Mouse (Mus musculus) hindbrain, embryonic 13.5 days (tissue): ENCODE data around the gene Ckb. TPM values are rescaled to one million over a fixed set of nuclear protein-coding genes. Genes with fewer than 3 reads are reported as not detected.
A peak's percentile ranks its signal among the peaks of the same experiment; 100 is the strongest.
"Not testable (repeated sequence)": the region's sequence is repeated elsewhere in the genome, so short reads cannot be mapped to it uniquely, and the experiment has no call there.

ENCODE experiments used
- ATAC-seq: fragments of 200-750 bp; cut with Nextera tagmentation; 2 replicates; pipeline ENCODE4 v1.8.0; 2017; ENCODE audit warnings: moderate TSS enrichment; ENCODE audit not compliant: low FRiP score
- H3K27ac ChIP-seq: fragments of 300-500 bp; sonication (generic); 2 replicates; pipeline ENCODE4 v1.5.1; 2015; ENCODE audit warnings: inconsistent platforms, mild to moderate bottlenecking, moderate library complexity
- H3K27me3 ChIP-seq: fragments of 300-500 bp; sonication (generic); 2 replicates; pipeline ENCODE4 v1.6.1; 2015; ENCODE audit warnings: mild to moderate bottlenecking, inconsistent platforms
- H3K36me3 ChIP-seq: fragments of 300-500 bp; sonication (generic); 2 replicates; pipeline ENCODE4 v1.6.1; 2015; ENCODE audit warnings: mild to moderate bottlenecking, inconsistent platforms
- H3K4me1 ChIP-seq: fragments of 300-500 bp; sonication (generic); replicated peaks from 2 replicates; pipeline ENCODE4 v1.6.1; 2015; ENCODE audit warnings: inconsistent platforms
- H3K4me2 ChIP-seq: fragments of 300-500 bp; sonication (generic); 2 replicates; pipeline ENCODE4 v1.6.1; 2015; ENCODE audit warnings: inconsistent platforms, mild to moderate bottlenecking, moderate library complexity
- H3K4me3 ChIP-seq: fragments of 300-500 bp; sonication (generic); 2 replicates; pipeline ENCODE4 v1.5.1; 2015; ENCODE audit warnings: mild to moderate bottlenecking, inconsistent platforms
- H3K9ac ChIP-seq: fragments of 300-500 bp; sonication (generic); 2 replicates; pipeline ENCODE4 v1.6.1; 2015; ENCODE audit warnings: mild to moderate bottlenecking, inconsistent platforms
- H3K9me3 ChIP-seq: fragments of 300-500 bp; sonication (generic); 2 replicates; pipeline ENCODE4 v1.6.1; 2016; ENCODE audit warnings: inconsistent platforms
- WGBS: fragments of 180-500 bp; shearing (Covaris S2); methylation state at CpG from one replicate; pipeline ENCODE4 v1.1.7; 2015; 5-methylcytosine and 5-hydroxymethylcytosine counted together
- polyA plus RNA-seq: library from polyadenylated mRNA; unstranded; fragments of >200 nt; fragmentation: Nextera tagmentation; extraction: Ambion mirVana; gene quantifications from 2 replicates; pipeline ENCODE4 v1.2.1, GENCODE M21; 2015

Gene Ckb
- polyA plus RNA-seq, 1 experiment from 2014 or later, result 1,703 TPM

GRCm38 (mm10) chr12:111664144-111664634, 7.9 kb downstream of the Ckb start:
- peaks cover 51% of the 10 kb centered on the region for H3K36me3 ChIP-seq
- no peaks in the 10 kb centered on the region for H3K27me3 ChIP-seq
- no peak for ATAC-seq
- no peak overlapping the region for H3K4me3 ChIP-seq
- 58% methylated on average over 6 of the region's 6 CpGs for WGBS
- no peaks in the 10 kb centered on the region for H3K9me3 ChIP-seq
- no peak overlapping the region for H3K9ac ChIP-seq
- peaks cover 19% of the 10 kb centered on the region for H3K4me1 ChIP-seq
- no peak overlapping the region for H3K4me2 ChIP-seq
- H3K27ac ChIP-seq, result peak overlapping the region; percentile 25; the same call in 1 of the 2 replicates

- Histone ChIP-seq H3K36me3 (peaks cover 58% of the 10 kb centered on the region), H3K9me3 (no peaks in the 10 kb centered on the region), H3K27me3 (no peaks in the 10 kb centered on the region), H3K4me1 (peaks cover 12% of the 10 kb centered on the region), H3K27ac (peak overlapping the region; percentile 25), H3K4me2 (no peak overlapping the region), H3K9ac (no peak overlapping the region), H3K4me3 (no peak overlapping the region)
- ATAC-seq, result no peak
- WGBS, result 80% methylated on average over 17 of the region's 17 CpGs
These were observed 8.7 kb downstream of the Ckb start for GRCm38 (mm10) chr12:111663228-111664143.

- not testable (repeated sequence) for H3K9ac ChIP-seq, H3K9me3 ChIP-seq, H3K4me2 ChIP-seq, H3K4me1 ChIP-seq, H3K27me3 ChIP-seq, ATAC-seq, H3K27ac ChIP-seq, H3K4me3 ChIP-seq
- WGBS, result 96% methylated on average over 11 of the region's 11 CpGs
- peaks cover 61% of the 10 kb centered on the region for H3K36me3 ChIP-seq
These were observed 10.6 kb downstream of the Ckb start for GRCm38 (mm10) chr12:111661554-111661953.

DNA sequence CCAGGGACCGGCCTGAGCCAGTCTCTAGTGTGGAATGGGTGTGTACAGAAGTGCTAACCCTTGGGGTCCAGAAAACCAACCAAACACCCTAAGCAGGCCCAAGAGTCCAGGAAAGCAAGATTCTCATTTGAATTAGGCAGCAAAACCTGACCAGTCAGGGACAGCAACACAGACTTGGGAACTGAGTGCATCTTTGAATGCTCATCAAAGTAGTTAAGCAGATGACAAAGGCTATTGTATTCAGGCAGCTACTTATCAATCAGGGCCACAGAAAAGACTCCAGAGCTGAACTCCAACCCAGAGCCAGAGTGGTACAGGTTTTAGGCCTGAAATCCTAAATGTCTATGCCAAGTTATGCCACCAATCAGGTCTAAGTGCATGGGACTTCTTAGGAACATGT, 11.5 kb downstream of the Ckb start:
- Histone ChIP-seq H3K36me3 (peaks cover 69% of the 10 kb centered on the region), H3K4me3 (no peak overlapping the region)
- WGBS, result 82% methylated on average over 1 of the region's 1 CpGs

DNA sequence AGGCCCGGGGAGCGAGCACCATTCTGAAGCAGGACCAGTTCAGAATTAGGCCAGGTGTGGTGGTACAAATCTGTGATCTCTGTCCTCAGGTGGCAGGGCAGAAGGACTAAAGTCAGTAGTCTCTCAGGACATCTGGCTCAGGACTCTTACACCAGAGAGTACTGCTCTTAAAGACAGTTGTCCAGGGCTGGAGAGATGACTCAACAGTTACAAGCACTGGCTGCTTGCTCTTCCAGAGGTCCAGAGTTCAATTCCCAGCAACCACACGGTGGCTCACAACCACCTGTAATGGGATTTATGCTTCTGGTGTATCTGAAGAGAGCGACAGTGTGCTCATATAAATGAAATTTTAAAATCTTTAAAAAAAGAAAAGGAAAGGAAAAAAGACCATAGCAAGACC, 12.8 kb downstream of the Ckb start:
- Histone ChIP-seq H3K4me3 (no peak overlapping the region), H3K4me1 (peaks cover 5% of the 10 kb centered on the region), H3K27me3 (no peaks in the 10 kb centered on the region), H3K9ac (no peak overlapping the region), H3K27ac (no peak overlapping the region), H3K4me2 (no peak overlapping the region), H3K36me3 (peaks cover 76% of the 10 kb centered on the region), H3K9me3 (no peaks in the 10 kb centered on the region)
- WGBS, result 98% methylated on average over 4 of the region's 4 CpGs
- ATAC-seq, result no peak

More for the DNA sequence above, 11.5 kb downstream of the Ckb start:
- H3K27me3 ChIP-seq, result no peaks in the 10 kb centered on the region
- no peak for ATAC-seq
- no peaks in the 10 kb centered on the region for H3K9me3 ChIP-seq
- peaks cover 5% of the 10 kb centered on the region for H3K4me1 ChIP-seq
- 0 out of 2 replicates have a peak overlapping the region, but pooled peaks have one; percentile 12 for H3K27ac ChIP-seq
- no peak overlapping the region for H3K4me2 ChIP-seq
- no peak overlapping the region for H3K9ac ChIP-seq

DNA sequence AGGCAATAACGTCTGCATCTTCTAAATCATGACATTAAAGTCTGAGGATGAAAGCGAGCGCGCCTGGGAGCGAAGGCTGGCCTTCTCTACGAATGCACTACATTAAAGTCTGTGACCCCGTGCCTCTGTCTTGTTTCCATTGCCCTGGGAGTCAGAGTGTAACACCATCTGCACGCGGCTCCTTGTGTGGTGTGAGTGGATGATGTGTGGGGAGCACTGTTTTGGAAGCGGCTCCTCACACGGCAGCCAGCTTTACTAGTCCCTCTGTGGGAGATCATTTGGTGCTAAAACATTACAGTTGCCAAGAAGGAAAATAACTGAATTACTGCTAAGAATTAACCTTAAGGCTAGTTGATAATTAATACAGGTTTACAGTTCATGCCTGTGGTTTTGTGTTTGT, 16.4 kb downstream of the Ckb start:
- no peak overlapping the region for H3K27ac ChIP-seq
- no peak overlapping the region for H3K4me3 ChIP-seq
- WGBS, result 93% methylated on average over 11 of the region's 11 CpGs
- no peaks in the 10 kb centered on the region for H3K9me3 ChIP-seq
- no peak for ATAC-seq
- no peak overlapping the region for H3K9ac ChIP-seq
- peaks cover 4% of the 10 kb centered on the region; the same call in 1 of the 2 replicates for H3K4me1 ChIP-seq
- H3K4me2 ChIP-seq, result no peak overlapping the region
- peaks cover 81% of the 10 kb centered on the region for H3K36me3 ChIP-seq
- no peaks in the 10 kb centered on the region for H3K27me3 ChIP-seq

- H3K4me3 ChIP-seq, result no peak overlapping the region
- ATAC-seq, result no peak
- 28% methylated on average over 3 of the region's 3 CpGs for WGBS
- peaks cover 81% of the 10 kb centered on the region for H3K36me3 ChIP-seq
- H3K4me1 ChIP-seq, result peaks cover 5% of the 10 kb centered on the region; the same call in 1 of the 2 replicates
- peak overlapping the region; percentile 29; the same call in 1 of the 2 replicates for H3K9ac ChIP-seq
- H3K27me3 ChIP-seq, result no peaks in the 10 kb centered on the region
- H3K4me2 ChIP-seq, result no peak overlapping the region
- H3K27ac ChIP-seq, result no peak overlapping the region
- H3K9me3 ChIP-seq, result no peaks in the 10 kb centered on the region
These were observed 18.7 kb downstream of the Ckb start for GRCm38 (mm10) chr12:111653434-111653833.

- ATAC-seq, result no peak
These were observed 19.2 kb downstream of the Ckb start for GRCm38 (mm10) chr12:111652953-111653352.

DNA sequence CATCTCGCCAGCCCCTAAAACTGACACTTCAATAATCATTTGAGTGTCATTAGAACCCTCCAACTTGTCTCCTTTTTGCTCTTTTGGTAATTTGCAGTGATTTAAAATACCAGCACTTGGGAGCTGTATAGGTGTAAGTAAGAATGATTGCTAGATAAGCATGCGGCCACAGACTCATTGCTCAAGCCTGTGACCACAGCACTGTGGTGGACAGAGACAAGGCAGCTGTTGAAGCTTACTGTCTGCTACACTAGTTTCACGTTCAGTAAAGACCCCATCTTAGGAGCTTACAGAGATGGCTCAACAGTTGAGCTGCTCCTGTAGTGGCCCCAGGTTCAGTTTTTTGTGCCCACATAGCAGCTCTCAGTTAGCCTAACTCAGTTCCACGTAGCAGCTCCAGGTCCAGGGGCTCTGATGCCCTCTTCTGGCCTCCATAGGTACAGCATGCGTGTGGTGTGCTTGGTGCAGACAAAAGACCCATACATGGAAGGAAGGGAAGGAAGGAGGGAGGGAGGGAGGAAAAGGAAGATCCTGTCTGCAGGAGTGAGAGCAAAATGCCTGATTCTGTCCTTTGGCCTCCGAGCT, 24.0 kb downstream of the Ckb start:
- Histone ChIP-seq H3K36me3 (peaks cover 92% of the 10 kb centered on the region), H3K4me1 (0 out of 2 replicates have a peak, but pooled peaks cover 4% of the 10 kb centered on the region), H3K4me2 (no peak overlapping the region), H3K9ac (no peak overlapping the region), H3K27ac (0 out of 2 replicates have a peak overlapping the region, but pooled peaks have one; percentile 23), H3K27me3 (no peaks in the 10 kb centered on the region), H3K9me3 (no peaks in the 10 kb centered on the region), H3K4me3 (no peak overlapping the region)
- 0 out of 2 replicates have a peak, but pooled peaks have one; percentile 49 for ATAC-seq
- 57% methylated on average over 6 of the region's 6 CpGs for WGBS

More at GRCm38 (mm10) chr12:111652953-111653352, 19.2 kb downstream of the Ckb start:
- 91% methylated on average over 3 of the region's 3 CpGs for WGBS
- Histone ChIP-seq H3K9ac (no peak overlapping the region), H3K4me1 (peaks cover 8% of the 10 kb centered on the region; the same call in 1 of the 2 replicates), H3K4me2 (no peak overlapping the region), H3K4me3 (no peak overlapping the region), H3K9me3 (no peaks in the 10 kb centered on the region), H3K27ac (no peak overlapping the region), H3K36me3 (peaks cover 84% of the 10 kb centered on the region), H3K27me3 (no peaks in the 10 kb centered on the region)

Other genes starting within 250 kb of the Ckb start
- gene Tnfaip2, start 229.9 kb downstream of the Ckb start, polyA plus RNA-seq, result 1.6 and 1.8 TPM in 2 replicates
- 1.7 and 2.0 TPM in 2 replicates for gene Gm266, start 186.5 kb downstream of the Ckb start, polyA plus RNA-seq
- gene Eif5, start 134.3 kb downstream of the Ckb start, polyA plus RNA-seq, result 630 TPM in 2 replicates
- 50.6 and 50.9 TPM in 2 replicates for gene Mark3, start 97.8 kb downstream of the Ckb start, polyA plus RNA-seq
- 8.6 and 9.3 TPM in 2 replicates for gene Trmt61a, start 5.8 kb upstream of the Ckb start, polyA plus RNA-seq
- gene Bag5, start 40.9 kb upstream of the Ckb start, polyA plus RNA-seq, result 65.3 and 67.9 TPM in 2 replicates
- gene Apopt1, start 40.9 kb upstream of the Ckb start, polyA plus RNA-seq, result 55.1 and 62.1 TPM in 2 replicates
- 571 and 589 TPM in 2 replicates for gene Klc1, start 86.5 kb upstream of the Ckb start, polyA plus RNA-seq
- 3.1 and 3.6 TPM in 2 replicates for gene Xrcc3, start 141.5 kb upstream of the Ckb start, polyA plus RNA-seq
- 38.4 and 42.9 TPM in 2 replicates for gene Zfyve21, start 141.8 kb upstream of the Ckb start, polyA plus RNA-seq
- gene Ppp1r13b, start 235.8 kb upstream of the Ckb start, polyA plus RNA-seq, result 23.0 and 25.5 TPM in 2 replicates